Mouse (Mus musculus) stomach, postnatal 0 days (tissue): ENCODE data around the gene Esyt2. TPM values are rescaled to one million over a fixed set of nuclear protein-coding genes. Genes with fewer than 3 reads are reported as not detected.

ENCODE experiments used
- ATAC-seq: fragments of 200-750 bp; cut with Nextera tagmentation; 2 replicates; pipeline ENCODE4 v1.8.0; 2017; ENCODE audit not compliant: low FRiP score, low TSS enrichment
- DNase-seq: peaks from one replicate; pipeline ENCODE4 v3.0.0-alpha.2; 2016; ENCODE audit warnings: low spot score
- H3K27ac ChIP-seq: fragments of 300-500 bp; sonication (generic); replicated peaks from 2 replicates; pipeline ENCODE4 v1.5.1; 2014; ENCODE audit warnings: mild to moderate bottlenecking, control low read depth
- H3K27me3 ChIP-seq: fragments of 300-500 bp; sonication (generic); 2 replicates; pipeline ENCODE4 v1.6.1; 2014; ENCODE audit warnings: low read length; ENCODE audit not compliant: control insufficient read depth, insufficient read depth
- H3K36me3 ChIP-seq: fragments of 300-500 bp; sonication (generic); 2 replicates; pipeline ENCODE4 v1.6.1; 2014; ENCODE audit warnings: low read length, mixed read lengths; ENCODE audit not compliant: control insufficient read depth, insufficient read depth
- H3K4me1 ChIP-seq: fragments of 300-500 bp; sonication (generic); replicated peaks from 2 replicates; pipeline ENCODE4 v1.6.1; 2014; ENCODE audit warnings: antibody characterized with exemption; ENCODE audit not compliant: control insufficient read depth, insufficient read depth
- H3K4me2 ChIP-seq: fragments of 300-500 bp; sonication (generic); replicated peaks from 2 replicates; pipeline ENCODE4 v1.6.1; 2014; ENCODE audit warnings: low read depth, mild to moderate bottlenecking, control low read depth, moderate library complexity
- H3K4me3 ChIP-seq: fragments of 300-500 bp; sonication (generic); 2 replicates; pipeline ENCODE4 v1.5.1; 2014; ENCODE audit warnings: low read depth, low read length, control low read depth
- H3K9ac ChIP-seq: fragments of 300-500 bp; sonication (generic); 2 replicates; pipeline ENCODE4 v1.6.1; 2014; ENCODE audit warnings: mild to moderate bottlenecking, low read length, control low read depth, mixed read lengths
- H3K9me3 ChIP-seq: fragments of 300-500 bp; sonication (generic); 2 replicates; pipeline ENCODE4 v1.6.1; 2016; ENCODE audit warnings: low read length; ENCODE audit not compliant: control insufficient read depth
- CTCF ChIP-seq: IDR thresholded peaks from 2 replicates; pipeline ENCODE4 v1.5.1; 2016; ENCODE audit warnings: antibody characterized with exemption, low read depth, mild to moderate bottlenecking, moderate library complexity
- EP300 ChIP-seq: optimal IDR thresholded peaks from 2 replicates; pipeline ENCODE3; 2016; ENCODE audit warnings: antibody characterized with exemption
- WGBS: fragments of 180-500 bp; shearing (Covaris S2); extraction: QIAGEN DNeasy Blood & Tissue Kit; methylation state at CpG from one replicate; pipeline ENCODE4 v1.1.7; 2014; 5-methylcytosine and 5-hydroxymethylcytosine counted together
- polyA plus RNA-seq: library from polyadenylated mRNA; unstranded; fragments of >200 nt; fragmentation: Nextera tagmentation; extraction: Ambion mirVana; gene quantifications from 2 replicates; pipeline ENCODE4 v1.2.1, GENCODE M21; 2015

The Esyt2 gene
- polyA plus RNA-seq, 1 experiment from 2014 or later = 17.0 TPM

DNA sequence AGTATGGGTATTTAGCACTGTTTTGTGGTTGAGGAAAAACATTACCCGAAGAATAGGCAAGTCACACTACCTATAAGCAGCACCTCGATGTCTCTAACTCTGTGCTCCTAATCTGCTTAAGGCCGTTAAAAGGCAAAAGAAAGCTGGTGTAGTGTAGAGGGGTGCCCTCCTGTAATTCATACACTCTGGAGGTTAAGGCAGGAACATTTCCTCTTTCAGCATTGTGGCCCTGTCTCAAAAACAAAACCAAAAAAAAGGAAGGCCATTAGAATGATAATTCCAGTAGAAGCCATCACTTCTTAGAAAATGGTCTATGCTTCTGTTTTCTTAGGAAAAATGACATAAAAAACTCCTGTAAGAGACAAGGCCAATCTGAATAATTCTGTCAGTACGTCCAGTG is 70.0 kb downstream of the Esyt2 start:
- no peak for ATAC-seq
- no peaks in the 10 kb centered on the region for H3K4me1 ChIP-seq
- no peak overlapping the region for H3K9ac ChIP-seq
- DNase-seq = no peak
- TF ChIP-seq CTCF = no peak
- no peak for TF ChIP-seq EP300
- H3K4me2 ChIP-seq = no peak overlapping the region
- H3K9me3 ChIP-seq = no peaks in the 10 kb centered on the region
- H3K36me3 ChIP-seq = peaks cover 17% of the 10 kb centered on the region
- H3K27me3 ChIP-seq = no peaks in the 10 kb centered on the region
- H3K4me3 ChIP-seq = no peak overlapping the region
- H3K27ac ChIP-seq = no peak overlapping the region
- WGBS = 91% methylated on average over 4 of the region's 4 CpGs

DNA sequence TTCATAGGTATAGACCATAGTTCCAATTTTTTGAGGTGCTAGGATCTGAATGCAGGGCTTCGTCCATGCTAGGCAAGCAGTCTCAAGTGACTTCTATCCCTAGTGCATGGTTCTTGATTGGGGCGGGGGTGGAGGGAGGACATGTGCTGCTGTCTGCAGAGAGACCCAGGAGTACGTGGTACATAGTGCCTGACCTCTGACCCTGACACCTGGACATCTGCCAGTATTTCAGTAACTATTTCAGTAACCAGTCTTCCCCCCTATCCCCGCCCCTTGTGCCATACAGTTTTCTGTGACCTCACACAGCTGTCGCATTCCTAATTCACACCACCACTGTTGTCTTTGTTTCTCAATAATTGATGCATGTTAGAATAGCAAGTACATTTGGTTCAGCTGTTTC is 71.4 kb downstream of the Esyt2 start:
- no peak overlapping the region for H3K4me2 ChIP-seq
- no peak overlapping the region for H3K27ac ChIP-seq
- no peaks in the 10 kb centered on the region for H3K4me1 ChIP-seq
- TF ChIP-seq CTCF = no peak
- TF ChIP-seq EP300 = no peak
- ATAC-seq (no peak), DNase-seq (no peak)
- H3K9ac ChIP-seq = no peak overlapping the region
- peaks cover 17% of the 10 kb centered on the region for H3K36me3 ChIP-seq
- H3K9me3 ChIP-seq = no peaks in the 10 kb centered on the region
- no peak overlapping the region for H3K4me3 ChIP-seq
- H3K27me3 ChIP-seq = no peaks in the 10 kb centered on the region
- WGBS = 76% methylated on average over 5 of the region's 5 CpGs

DNA sequence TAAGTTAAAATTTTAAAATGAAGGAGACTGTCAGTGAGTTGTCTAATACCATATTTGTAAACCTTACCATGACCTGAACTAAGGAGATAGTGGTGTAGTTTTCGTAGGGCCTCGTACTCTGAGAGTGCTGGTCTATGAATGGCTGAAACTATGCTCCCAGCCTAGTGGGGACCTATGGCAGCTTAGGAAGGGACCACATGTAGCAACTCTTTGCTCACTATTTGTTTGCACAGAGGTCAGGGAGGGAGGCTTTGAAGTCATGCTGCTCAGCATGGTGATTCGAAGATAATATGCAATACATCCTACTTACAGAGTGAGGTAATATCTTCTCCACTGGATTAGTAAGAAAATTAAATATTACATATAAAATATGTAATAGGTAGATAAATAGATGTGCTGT is 73.7 kb downstream of the Esyt2 start:
- Histone ChIP-seq H3K4me3 (no peak overlapping the region), H3K27ac (no peak overlapping the region), H3K4me2 (no peak overlapping the region), H3K9ac (no peak overlapping the region), H3K27me3 (no peaks in the 10 kb centered on the region), H3K4me1 (no peaks in the 10 kb centered on the region), H3K9me3 (no peaks in the 10 kb centered on the region), H3K36me3 (peaks cover 12% of the 10 kb centered on the region)
- DNase-seq = no peak
- 87% methylated on average over 3 of the region's 3 CpGs for WGBS
- ATAC-seq = no peak
- TF ChIP-seq EP300 (no peak), CTCF (no peak)

DNA sequence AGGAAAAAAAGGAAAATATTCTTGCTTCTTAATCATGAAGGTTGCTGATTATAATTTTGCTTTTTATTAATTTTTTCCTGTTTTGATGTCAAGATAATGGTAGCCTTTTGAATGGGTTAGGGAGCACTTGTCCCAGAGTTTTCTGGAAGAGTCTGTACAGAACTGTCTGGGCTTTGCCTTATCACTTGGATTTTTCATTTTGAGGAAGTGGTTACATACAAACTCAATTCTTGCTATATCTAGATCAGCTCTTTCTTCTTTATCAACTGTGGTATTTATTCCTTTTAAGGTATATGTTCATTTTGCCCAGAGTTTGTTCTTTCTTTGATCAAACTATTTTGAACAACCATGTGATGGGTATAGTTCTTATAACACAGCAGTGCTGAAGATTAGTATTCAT is 81.1 kb downstream of the Esyt2 start:
- Histone ChIP-seq H3K36me3 (peaks cover 20% of the 10 kb centered on the region), H3K9me3 (no peaks in the 10 kb centered on the region), H3K4me2 (no peak overlapping the region), H3K27ac (no peak overlapping the region), H3K4me1 (no peaks in the 10 kb centered on the region), H3K9ac (no peak overlapping the region), H3K4me3 (no peak overlapping the region), H3K27me3 (no peaks in the 10 kb centered on the region)
- TF ChIP-seq CTCF = no peak
- no peak for TF ChIP-seq EP300
- DNase-seq (no peak), ATAC-seq (no peak)

DNA sequence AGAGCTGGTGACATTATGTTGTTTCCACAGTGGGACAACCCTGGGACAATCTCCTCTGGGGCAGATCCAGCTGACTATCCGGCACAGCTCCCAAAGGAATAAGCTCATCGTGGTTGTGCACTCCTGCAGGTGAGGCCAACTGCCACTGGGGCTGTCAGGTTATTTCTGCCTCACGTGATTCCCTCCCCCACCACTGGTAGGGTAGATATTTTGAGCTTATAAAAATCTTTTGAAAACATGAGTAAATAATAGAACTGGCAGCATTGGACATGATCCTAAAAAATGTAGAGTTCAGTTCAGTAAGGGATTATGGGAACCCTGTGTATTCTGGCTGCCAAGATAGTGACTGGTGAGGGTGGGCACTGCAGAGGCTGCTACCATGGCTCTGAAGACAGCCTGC is 85.9 kb downstream of the Esyt2 start:
- no peaks in the 10 kb centered on the region for H3K27me3 ChIP-seq
- H3K9me3 ChIP-seq = no peaks in the 10 kb centered on the region
- ATAC-seq = no peak
- peaks cover 30% of the 10 kb centered on the region for H3K36me3 ChIP-seq
- no peak overlapping the region for H3K27ac ChIP-seq
- H3K4me1 ChIP-seq = no peaks in the 10 kb centered on the region
- no peak overlapping the region for H3K4me3 ChIP-seq
- no peak overlapping the region for H3K4me2 ChIP-seq
- TF ChIP-seq EP300 = no peak
- no peak for TF ChIP-seq CTCF
- H3K9ac ChIP-seq = no peak overlapping the region
- no peak for DNase-seq
- WGBS = 85% methylated on average over 3 of the region's 3 CpGs

DNA sequence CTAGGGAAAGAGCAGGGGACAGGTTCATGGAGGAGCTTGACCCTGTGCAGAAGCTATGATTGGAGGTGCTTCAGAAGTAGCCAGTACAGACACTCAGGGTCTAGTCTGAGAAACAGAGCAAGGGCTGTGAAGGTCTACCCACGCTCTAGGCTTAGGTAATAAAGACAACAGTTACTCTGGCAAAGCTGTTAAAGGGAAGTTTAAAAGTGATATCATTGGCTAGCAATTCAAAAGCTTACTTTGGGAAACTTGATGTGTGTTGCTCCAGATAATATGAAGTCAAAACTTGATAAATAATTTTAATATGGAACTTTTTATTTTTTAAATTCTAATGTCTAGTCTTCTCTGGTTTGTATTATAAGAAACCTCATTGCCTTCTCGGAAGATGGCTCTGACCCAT is 86.3 kb downstream of the Esyt2 start:
- 89% methylated on average over 2 of the region's 2 CpGs for WGBS
- no peak overlapping the region for H3K4me3 ChIP-seq
- no peak for DNase-seq
- H3K36me3 ChIP-seq = peaks cover 30% of the 10 kb centered on the region
- H3K9me3 ChIP-seq = no peaks in the 10 kb centered on the region
- H3K4me1 ChIP-seq = no peaks in the 10 kb centered on the region
- H3K27me3 ChIP-seq = no peaks in the 10 kb centered on the region
- TF ChIP-seq EP300 = no peak
- no peak for TF ChIP-seq CTCF
- no peak overlapping the region for H3K4me2 ChIP-seq
- H3K9ac ChIP-seq = no peak overlapping the region
- H3K27ac ChIP-seq = no peak overlapping the region
- no peak for ATAC-seq
